Mouse (Mus musculus): ENCODE data around the gene Ms4a4d.

DNA sequence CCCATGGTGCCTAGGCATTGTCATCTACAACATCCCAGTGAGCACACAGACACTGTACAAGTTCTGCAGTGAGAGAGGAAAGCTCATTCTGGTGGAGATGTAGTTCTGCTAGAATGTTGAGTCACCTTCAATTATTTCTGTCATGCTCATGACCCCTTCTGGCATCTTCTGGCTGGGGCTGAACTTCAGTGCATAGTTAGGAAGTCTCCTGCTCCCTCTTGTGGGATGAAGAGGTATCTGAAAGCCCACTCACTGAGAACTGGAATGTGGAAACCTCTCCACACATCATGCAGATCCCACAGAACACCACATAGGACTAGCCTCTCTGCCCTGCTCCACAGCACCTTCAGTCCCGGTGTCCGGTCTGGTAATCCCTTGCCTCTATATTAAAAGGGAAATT is 65.4 kb downstream of the Ms4a4d start:
- TF ChIP-seq CTCF (IDR thresholded peaks at IDR 0.05) (peak; percentile 75), EP300 (IDR thresholded peaks at IDR 0.05) (no peak)
